Mouse (Mus musculus) hindbrain, postnatal 0 days (tissue): ENCODE measurements at regions not wholly inside any gene's neighbourhood (a gene's known extent, or its start where the extent isn't known, plus 50 kb on each side); places are given as distances from the start of the nearest gene placed in this dataset.

ENCODE experiments used
- ATAC-seq: fragments of 200-750 bp; cut with Nextera tagmentation; 2 replicates; pipeline ENCODE4 v1.8.0; 2017; ENCODE audit warnings: mild to moderate bottlenecking, moderate TSS enrichment, moderate library complexity
- DNase-seq: peaks from one replicate; pipeline ENCODE4 v3.0.0-alpha.2; 2015; ENCODE audit warnings: low spot score
- H3K27ac ChIP-seq: fragments of 300-500 bp; sonication (generic); 2 replicates; pipeline ENCODE4 v1.5.1; 2014; ENCODE audit warnings: mild to moderate bottlenecking
- H3K27me3 ChIP-seq: fragments of 300-500 bp; sonication (generic); 2 replicates; pipeline ENCODE4 v1.6.1; 2014; ENCODE audit warnings: low read length, mixed read lengths; ENCODE audit not compliant: insufficient read depth
- H3K36me3 ChIP-seq: fragments of 300-500 bp; sonication (generic); 2 replicates; pipeline ENCODE4 v1.6.1; 2014; ENCODE audit warnings: low read length, mixed read lengths; ENCODE audit not compliant: insufficient read depth
- H3K4me1 ChIP-seq: fragments of 300-500 bp; sonication (generic); 2 replicates; pipeline ENCODE4 v1.6.1; 2014; ENCODE audit warnings: antibody characterized with exemption, low read length, mixed read lengths; ENCODE audit not compliant: insufficient read depth
- H3K4me2 ChIP-seq: fragments of 300-500 bp; sonication (generic); 2 replicates; pipeline ENCODE4 v1.6.1; 2014; ENCODE audit warnings: low read depth, mild to moderate bottlenecking, low read length, moderate library complexity, mixed read lengths
- H3K4me3 ChIP-seq: fragments of 300-500 bp; sonication (generic); 2 replicates; pipeline ENCODE4 v1.5.1; 2014; ENCODE audit warnings: low read length
- H3K9ac ChIP-seq: fragments of 300-500 bp; sonication (generic); replicated peaks from 2 replicates; pipeline ENCODE4 v1.6.1; 2014; ENCODE audit warnings: mild to moderate bottlenecking, low read length, moderate library complexity, mixed read lengths
- H3K9me3 ChIP-seq: fragments of 300-500 bp; sonication (generic); 2 replicates; pipeline ENCODE4 v1.6.1; 2016; ENCODE audit warnings: low read length, mixed read lengths
- CTCF ChIP-seq: IDR thresholded peaks from 2 replicates; pipeline ENCODE4 v1.5.1; 2016; ENCODE audit warnings: antibody characterized with exemption, control low read depth, low read depth
- WGBS: fragments of 180-500 bp; shearing (Covaris S2); extraction: QIAGEN DNeasy Blood & Tissue Kit; methylation state at CpG from one replicate; pipeline ENCODE4 v1.1.7; 2014; 5-methylcytosine and 5-hydroxymethylcytosine counted together
- microRNA-seq, 2 experiments: library from miRNA; unstranded; fragments of <30 nt; microRNA quantifications; one replicate each; pipeline ENCODE4; 2016

DNA sequence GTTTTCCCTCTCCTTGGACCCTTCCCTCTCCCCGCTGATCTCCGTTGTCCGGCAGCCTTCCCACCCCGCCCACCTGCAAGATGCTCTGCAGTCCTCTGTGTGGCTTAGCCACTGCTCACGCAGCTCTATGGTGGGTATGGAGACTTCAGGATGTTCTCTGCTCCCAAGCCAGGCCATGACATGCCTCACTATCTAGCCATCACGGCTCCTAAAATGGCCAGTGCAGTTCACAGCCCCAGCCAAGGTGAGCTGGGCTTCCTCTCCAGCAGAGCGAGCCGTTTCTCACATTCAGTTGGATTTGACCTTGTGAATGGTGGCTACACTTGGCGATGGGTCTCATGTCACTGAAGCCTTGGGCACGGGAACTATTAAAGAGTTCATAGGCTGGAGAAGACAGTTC, 52.2 kb upstream of the Gm10320 start:
- TF ChIP-seq CTCF = no peak
- DNase-seq (no peak), ATAC-seq (no peak)
- Histone ChIP-seq H3K27me3 (no peaks in the 10 kb centered on the region), H3K4me3 (no peak overlapping the region), H3K4me1 (no peaks in the 10 kb centered on the region), H3K9ac (no peak overlapping the region), H3K9me3 (no peaks in the 10 kb centered on the region), H3K27ac (no peak overlapping the region), H3K4me2 (no peak overlapping the region), H3K36me3 (no peaks in the 10 kb centered on the region)
- 92% methylated on average over 10 of the region's 10 CpGs for WGBS

Small RNAs in the stretch of these regions (microRNA-seq; reads per million reads assigned to microRNA genes)
- gene Gm22698 = 0 reads per million in 2 experiments
